Mouse (Mus musculus) testis, adult 2 months (tissue): ENCODE measurements at regions not wholly inside any gene's neighbourhood (a gene's known extent, or its start where the extent isn't known, plus 50 kb on each side); places are given as distances from the start of the nearest gene placed in this dataset.

Experiments
- H3K27ac ChIP-seq: fragments of 200-500 bp; 2 replicates; pipeline ENCODE4 v1.5.1; 2012; ENCODE audit warnings: low read depth, low read length; ENCODE audit not compliant: control insufficient read depth, insufficient read depth
- H3K27me3 ChIP-seq: fragments of 200-500 bp; 2 replicates; pipeline ENCODE4 v1.6.1; 2012; ENCODE audit warnings: mild to moderate bottlenecking, low read length, moderate library complexity; ENCODE audit not compliant: control insufficient read depth, insufficient read depth
- H3K36me3 ChIP-seq: fragments of 200-500 bp; 2 replicates; pipeline ENCODE4 v1.6.1; 2012; ENCODE audit warnings: mild to moderate bottlenecking, low read length; ENCODE audit not compliant: control insufficient read depth, insufficient read depth
- H3K4me1 ChIP-seq: fragments of 200-500 bp; 2 replicates; pipeline ENCODE4 v1.6.1; 2012; ENCODE audit warnings: low read length; ENCODE audit not compliant: control insufficient read depth, insufficient read depth
- H3K4me3 ChIP-seq: fragments of 200-500 bp; 2 replicates; pipeline ENCODE4 v1.5.1; 2012; ENCODE audit warnings: low read depth, mild to moderate bottlenecking, low read length, moderate library complexity, mixed read lengths; ENCODE audit not compliant: control insufficient read depth
- CTCF ChIP-seq: fragments of 200-500 bp; IDR thresholded peaks from 2 replicates; pipeline ENCODE4 v1.5.1; 2012; ENCODE audit warnings: low read depth, mild to moderate bottlenecking, inconsistent platforms, low read length, moderate library complexity; ENCODE audit not compliant: control insufficient read depth, insufficient read depth, insufficient replicate concordance
- POLR2A ChIP-seq: fragments of 200-500 bp; IDR thresholded peaks from 2 replicates; pipeline ENCODE4 v1.6.1; 2012; ENCODE audit warnings: low read depth, mild to moderate bottlenecking, inconsistent platforms, low read length, moderate library complexity; ENCODE audit not compliant: control insufficient read depth

DNA sequence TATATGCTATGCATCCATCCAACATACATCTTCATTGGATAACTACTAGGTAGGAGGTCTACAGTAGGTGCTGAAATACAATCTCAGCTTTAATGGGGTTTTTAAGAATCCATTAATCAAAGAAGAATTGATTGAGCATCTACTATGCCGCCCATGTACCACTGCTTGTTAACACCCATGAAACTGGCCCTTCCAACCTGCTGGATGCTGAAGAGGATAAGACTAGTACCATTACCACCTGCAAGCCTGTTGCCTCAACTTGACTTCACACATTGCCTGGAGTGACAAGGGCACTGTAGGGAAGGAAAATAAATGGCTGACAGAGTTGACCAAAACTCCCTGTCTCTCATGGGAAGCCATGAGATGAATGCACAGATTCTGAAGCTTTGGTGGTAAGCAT, 71.4 kb upstream of the Klf9 start:
- H3K27ac ChIP-seq = no peak overlapping the region
- peaks cover 2% of the 10 kb centered on the region; the same call in 1 of the 2 replicates for H3K4me1 ChIP-seq
- H3K4me3 ChIP-seq = no peak overlapping the region
- TF ChIP-seq POLR2A (no peak), CTCF (no peak)
- H3K27me3 ChIP-seq = no peaks in the 10 kb centered on the region
- H3K36me3 ChIP-seq = no peaks in the 10 kb centered on the region

DNA sequence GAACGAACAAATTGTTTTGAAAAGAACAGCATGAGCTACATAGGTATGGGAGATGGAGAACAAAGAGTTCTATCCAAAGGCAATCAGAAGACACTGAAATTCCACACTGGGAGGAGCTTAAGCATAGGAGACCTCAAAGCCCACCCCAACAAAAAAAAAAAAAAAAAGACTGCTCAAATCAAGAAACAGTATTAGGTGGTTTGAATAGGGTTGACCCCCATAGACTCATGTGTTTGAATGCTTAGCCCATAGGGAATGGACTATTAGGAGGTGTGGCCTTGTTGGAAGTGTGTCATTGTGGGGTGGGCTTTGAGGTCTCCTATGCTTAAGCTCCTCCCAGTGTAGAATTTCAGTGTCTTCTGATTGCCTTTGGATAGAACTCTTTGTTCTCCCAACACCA, 70.0 kb upstream of the Klf9 start:
- TF ChIP-seq POLR2A = no peak
- TF ChIP-seq CTCF = no peak
- no peak overlapping the region for H3K27ac ChIP-seq
- H3K36me3 ChIP-seq = no peaks in the 10 kb centered on the region
- H3K27me3 ChIP-seq = no peaks in the 10 kb centered on the region
- H3K4me3 ChIP-seq = no peak overlapping the region
- H3K4me1 ChIP-seq = peaks cover 12% of the 10 kb centered on the region

DNA sequence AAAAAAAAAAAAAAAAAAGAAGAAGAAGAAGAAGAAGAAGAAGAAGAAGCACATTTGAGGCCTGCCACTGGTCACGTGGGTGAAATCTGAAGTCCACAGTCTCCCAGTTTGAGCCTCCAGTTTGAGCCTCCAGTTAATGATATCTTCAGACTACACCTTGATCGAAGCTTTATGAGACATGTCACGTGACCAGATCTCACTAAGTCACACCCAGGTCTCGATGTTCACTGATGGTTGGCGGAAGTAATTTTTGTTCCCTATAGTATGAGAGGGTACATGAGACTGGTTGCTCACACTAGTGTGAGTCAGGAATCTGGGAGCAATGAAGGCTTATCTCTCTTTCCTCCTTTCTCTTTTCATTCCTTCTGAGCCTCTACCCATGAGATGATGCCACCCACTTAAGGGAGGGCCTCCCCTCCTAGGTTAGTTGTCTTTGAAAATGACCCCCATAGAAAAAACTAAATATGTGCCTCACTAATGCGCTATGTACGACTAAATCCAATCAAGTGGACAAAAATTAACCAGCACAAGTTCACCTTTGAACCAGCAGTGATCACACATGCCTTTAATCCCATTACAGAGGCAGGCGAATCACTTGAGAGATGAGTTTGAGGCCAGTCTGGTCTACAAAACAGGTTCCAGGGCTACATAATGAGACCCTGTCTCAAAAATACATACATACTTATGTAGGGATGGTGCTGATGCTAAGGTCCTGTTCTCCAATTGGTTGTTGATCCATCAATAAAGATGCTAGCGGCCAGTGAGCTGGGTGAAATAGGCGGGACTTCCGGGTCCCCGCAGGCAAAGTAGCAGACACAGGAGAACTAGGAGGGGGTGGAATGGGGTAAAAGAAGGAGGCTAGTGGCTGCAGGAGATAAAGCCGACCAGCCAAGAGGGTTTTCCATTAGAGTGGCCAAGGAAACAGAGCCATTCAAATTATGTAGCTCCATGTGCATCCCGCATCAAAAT, 66.1 kb upstream of the Klf9 start:
- H3K4me1 ChIP-seq = peaks cover 12% of the 10 kb centered on the region
- TF ChIP-seq CTCF = no peak
- no peak for TF ChIP-seq POLR2A
- no peaks in the 10 kb centered on the region for H3K27me3 ChIP-seq
- peak overlapping the region; percentile 60 for H3K4me3 ChIP-seq
- H3K36me3 ChIP-seq = no peaks in the 10 kb centered on the region
- H3K27ac ChIP-seq = 0 out of 2 replicates have a peak overlapping the region, but pooled peaks have one; percentile 36

DNA sequence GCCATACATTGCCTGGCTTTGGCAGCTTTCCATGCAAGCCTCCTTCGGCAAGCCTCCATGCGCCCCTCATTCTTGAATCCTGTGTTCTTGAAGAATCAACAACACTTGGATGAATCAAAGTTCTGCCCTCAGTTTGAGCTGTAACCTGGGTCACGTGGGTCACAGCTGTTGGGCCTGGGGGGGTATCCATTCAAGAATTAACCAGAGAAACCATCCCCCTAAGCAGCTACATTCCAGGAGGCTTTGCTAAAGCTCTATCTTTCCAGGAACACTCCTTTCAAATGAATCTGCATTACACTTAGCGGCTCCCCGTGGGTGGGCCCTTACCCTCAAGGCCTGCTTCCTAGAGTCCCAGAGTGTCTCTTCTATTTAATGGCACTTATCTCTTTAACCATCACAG, 65.2 kb upstream of the Klf9 start:
- Histone ChIP-seq H3K4me1 (peaks cover 12% of the 10 kb centered on the region), H3K27me3 (no peaks in the 10 kb centered on the region), H3K4me3 (peak overlapping the region; percentile 60; the same call in 1 of the 2 replicates), H3K27ac (peak overlapping the region; percentile 21; the same call in 1 of the 2 replicates), H3K36me3 (no peaks in the 10 kb centered on the region)
- TF ChIP-seq CTCF = no peak
- TF ChIP-seq POLR2A = no peak

DNA sequence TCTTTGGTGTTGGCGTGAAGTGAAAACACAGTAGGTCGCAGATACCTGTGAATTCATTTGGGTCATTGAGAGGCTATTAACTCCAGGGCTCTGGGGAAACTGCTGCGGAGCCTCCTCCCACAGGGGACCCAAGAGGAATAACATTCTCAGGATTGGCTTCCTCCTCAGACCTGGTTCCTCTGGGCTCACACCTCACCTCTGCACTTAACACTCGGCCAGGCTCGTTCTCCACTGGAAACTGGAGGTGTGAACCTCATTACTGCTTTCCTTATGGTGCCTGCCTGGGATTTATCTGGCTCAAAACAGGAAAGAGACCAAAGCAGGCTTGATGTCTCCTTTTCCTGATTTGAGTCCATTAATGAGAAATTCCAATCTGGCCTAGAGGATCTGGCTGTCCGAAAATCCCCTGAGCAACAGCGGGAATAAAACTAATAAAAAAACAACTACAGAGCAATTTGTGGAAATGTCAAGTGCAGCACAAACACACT, 55.8 kb upstream of the Klf9 start:
- no peak for TF ChIP-seq CTCF
- TF ChIP-seq POLR2A = no peak
- Histone ChIP-seq H3K4me3 (no peak overlapping the region), H3K36me3 (no peaks in the 10 kb centered on the region), H3K27me3 (no peaks in the 10 kb centered on the region), H3K4me1 (no peaks in the 10 kb centered on the region), H3K27ac (no peak overlapping the region)

DNA sequence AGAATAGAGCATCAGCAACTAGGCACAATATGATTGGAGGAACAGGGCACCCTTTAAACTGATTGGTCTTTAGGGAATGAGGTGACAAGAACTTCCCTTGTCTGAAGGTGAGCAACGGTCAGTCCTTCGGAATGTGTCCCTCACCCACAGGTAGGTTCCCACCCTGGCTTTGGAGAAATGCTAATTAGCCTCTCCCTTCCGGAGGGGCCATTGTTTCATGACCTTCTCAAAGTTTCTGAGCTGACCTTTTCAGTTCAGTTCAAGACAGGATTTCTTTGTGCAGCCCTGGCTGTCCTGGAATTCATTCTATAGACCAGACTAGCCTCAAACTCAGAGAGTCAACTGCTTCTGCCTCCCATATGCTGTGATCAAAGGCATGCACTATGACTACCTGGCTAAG, 53.5 kb upstream of the Klf9 start:
- Histone ChIP-seq H3K27me3 (no peaks in the 10 kb centered on the region), H3K4me3 (no peak overlapping the region), H3K4me1 (no peaks in the 10 kb centered on the region), H3K27ac (no peak overlapping the region), H3K36me3 (no peaks in the 10 kb centered on the region)
- TF ChIP-seq CTCF = no peak
- TF ChIP-seq POLR2A = no peak

DNA sequence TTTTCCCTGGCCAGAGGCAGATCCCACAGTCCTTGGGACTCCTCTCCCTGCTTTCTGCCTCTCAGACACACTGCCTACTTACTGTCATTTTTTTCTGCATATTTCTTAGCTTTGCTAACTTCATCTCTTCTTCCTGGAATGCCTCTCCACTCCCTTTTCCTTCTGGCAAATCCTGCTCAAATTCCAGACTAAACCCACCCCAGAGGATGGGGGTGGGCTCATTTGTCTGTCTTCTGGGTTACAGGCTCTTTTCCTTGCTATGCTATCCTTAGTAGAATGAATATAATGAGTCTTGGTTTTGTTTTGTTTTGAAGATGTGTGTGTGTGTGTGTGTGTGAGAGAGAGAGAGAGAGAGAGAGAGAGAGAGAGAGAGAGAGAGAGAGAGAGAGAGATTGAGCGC, 51.9 kb upstream of the Klf9 start:
- no peaks in the 10 kb centered on the region for H3K36me3 ChIP-seq
- TF ChIP-seq POLR2A = no peak
- no peak for TF ChIP-seq CTCF
- no peak overlapping the region for H3K27ac ChIP-seq
- H3K27me3 ChIP-seq = no peaks in the 10 kb centered on the region
- H3K4me3 ChIP-seq = no peak overlapping the region
- H3K4me1 ChIP-seq = no peaks in the 10 kb centered on the region
